Mouse (Mus musculus) T-helper 2 cell (primary cell): ENCODE results near the gene Bcor.

ENCODE experiments used
- in situ Hi-C: fragments of 300-600 bp; cut with MboI, MseI; formaldehyde crosslinking; loops from one replicate; pipeline ENCODE4 v1.15.1; 2025; ENCODE audit warnings: high pct_unique_total_duplicates

Gene Bcor

DNA sequence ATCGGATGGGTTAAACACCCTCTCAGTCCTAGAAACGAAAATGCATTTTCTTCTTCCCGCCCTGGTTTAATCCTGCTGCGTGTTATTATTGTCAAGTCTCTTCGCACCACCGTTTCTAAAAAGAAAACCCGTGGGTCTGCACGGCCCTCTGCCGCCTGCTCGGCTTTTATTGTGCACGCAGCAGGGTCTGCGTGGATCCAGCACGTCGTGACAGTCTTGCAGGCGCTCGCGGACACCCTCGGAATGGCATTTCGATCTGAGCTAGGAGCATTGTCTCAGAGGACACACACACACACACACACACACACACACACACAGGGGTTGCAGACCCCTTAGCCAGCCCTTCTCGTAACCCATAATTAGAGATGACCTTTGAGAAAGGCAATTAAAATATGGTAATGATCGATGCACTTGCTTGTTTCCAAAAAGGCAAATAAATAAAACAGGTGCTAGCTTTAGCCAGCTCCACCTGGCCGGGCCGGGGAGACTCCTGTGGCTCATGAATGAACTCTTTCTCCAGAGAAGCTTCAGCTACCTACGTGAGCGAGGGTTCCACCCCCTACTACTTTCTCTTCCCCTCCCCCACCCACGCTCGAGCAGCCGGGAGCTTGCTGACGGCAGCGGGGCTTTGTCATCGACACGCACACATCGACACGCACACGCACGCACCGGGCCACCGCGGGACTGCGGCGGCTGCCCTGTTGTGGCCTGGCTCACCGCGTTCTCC lies 8.7 kb downstream of the Bcor start:
- in situ Hi-C loops: no loop called here

DNA sequence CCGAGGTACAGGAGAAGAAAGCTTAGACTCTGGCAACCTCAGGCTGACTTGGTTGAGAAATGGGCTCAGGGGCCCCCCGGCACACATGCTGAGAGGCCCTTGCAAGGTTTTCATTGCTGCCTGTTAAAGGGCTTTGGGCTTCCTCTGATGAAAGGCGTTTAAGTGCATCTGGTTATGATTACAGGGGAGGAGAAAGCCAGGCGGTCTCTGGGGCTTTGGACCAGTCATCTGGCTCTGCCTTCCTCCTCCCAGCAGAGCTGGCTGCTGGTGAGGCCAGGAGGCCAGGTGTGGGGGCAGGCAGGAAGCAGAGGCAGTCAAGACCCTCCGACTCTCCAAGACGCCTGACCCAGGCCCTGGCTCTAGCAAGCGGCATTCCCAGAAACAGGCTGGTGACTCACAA lies 9.7 kb downstream of the Bcor start:
- in situ Hi-C loops: no loop called here

DNA sequence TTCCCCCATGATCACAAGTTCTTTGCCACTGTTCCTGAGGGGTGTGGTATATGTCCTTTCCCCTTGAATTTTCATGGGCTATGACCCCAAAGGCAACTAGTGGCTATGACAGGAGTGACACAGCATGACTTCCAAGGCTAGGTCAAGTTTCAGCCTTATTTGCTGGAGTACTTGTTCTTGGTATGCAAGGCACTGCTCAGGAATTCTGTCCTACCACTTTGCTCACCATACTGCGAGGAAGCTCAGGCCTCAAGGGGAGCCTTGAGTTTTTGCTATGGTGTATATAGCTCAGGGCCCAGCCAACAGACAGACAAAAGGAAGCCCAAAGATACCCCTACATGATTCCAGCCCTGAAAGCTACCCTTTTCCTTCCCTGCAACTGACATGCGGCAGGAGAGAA lies 13.9 kb downstream of the Bcor start:
- in situ Hi-C loops: loop anchor here (25.0 kb wide), 1 partner anchor 1934 kb away; the partner anchor contains the start of gene Rpgr

DNA sequence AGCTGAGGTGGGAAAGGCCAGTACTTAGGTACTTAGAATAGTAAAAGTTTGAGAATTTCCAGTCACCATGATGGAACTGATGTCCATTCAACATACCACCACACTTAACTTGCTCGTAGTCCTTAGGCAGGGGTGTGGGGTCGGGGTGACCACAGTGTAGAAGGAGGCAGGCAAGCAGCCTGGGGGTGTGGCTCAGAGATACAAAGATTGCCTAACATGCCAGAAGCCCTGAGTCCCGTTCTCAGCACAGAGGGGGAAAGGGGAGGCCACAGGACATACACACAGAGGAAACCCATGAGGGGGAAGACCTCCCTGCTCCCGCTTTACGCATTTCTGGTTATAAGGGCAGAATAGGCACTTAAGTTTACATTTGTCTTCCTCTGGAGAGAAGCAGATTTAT lies 17.3 kb downstream of the Bcor start:
- in situ Hi-C loops: loop anchor here (25.0 kb wide), 1 partner anchor 1931 kb away; the partner anchor contains the start of gene Rpgr

DNA sequence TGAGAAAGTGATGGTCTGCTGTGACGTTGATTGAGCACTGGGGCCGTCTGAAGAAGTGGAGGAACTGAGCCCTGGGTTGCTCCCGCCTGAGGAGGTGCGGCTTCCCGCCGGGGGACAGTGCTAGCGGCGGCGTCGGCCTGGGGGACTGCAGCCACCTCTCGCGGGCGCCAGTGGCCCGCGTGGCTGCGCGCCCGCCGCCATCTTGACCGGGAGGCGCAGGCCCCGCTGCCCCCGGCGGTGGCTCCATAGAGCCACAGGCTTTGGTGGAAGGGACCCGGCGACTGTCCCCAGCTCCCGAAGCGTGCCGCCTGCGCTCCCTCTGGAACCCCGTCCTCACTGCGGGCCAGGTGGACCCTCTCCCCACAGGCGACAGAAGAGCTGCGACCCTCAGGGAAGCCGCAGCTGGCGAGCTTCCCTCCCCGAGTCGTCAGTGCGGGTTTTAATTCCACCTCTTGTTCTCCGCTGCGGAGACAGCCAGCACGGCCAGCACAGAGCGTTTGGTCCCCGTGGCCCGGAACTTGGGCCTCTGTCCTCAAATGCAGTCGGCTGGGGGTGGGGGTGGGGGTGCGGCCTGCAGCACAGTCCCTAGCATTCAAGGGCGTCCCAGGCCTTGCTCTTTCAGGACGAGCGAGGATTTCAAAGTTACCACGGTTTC lies 19.9 kb downstream of the Bcor start:
- in situ Hi-C loops: loop anchor here (25.0 kb wide), 1 partner anchor 1928 kb away; the partner anchor contains the start of gene Rpgr

DNA sequence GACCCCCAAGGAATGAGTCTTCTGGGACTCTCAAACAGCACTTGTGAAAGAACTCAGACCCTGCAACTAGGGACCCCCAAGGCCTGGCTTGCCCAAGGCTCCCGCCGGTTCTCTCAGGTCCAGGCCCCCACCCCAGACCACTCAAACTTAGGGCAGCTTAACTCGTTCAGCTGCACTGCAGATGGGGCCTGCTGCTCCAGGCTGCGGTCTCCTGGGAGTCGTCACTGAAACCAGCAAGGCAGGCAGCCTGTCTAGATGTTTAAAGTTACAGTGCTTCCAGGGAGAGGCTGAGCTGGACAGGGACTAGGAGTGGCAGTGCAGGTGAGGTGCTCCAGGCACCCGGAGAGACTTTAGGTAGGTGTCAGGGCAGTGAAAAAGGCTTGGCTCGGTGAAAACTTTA lies 21.9 kb downstream of the Bcor start:
- in situ Hi-C loops: loop anchor here (5.0 to 25.0 kb wide), 2 partner anchors 46 to 1926 kb away; partner anchors contain the start of gene Rpgr

DNA sequence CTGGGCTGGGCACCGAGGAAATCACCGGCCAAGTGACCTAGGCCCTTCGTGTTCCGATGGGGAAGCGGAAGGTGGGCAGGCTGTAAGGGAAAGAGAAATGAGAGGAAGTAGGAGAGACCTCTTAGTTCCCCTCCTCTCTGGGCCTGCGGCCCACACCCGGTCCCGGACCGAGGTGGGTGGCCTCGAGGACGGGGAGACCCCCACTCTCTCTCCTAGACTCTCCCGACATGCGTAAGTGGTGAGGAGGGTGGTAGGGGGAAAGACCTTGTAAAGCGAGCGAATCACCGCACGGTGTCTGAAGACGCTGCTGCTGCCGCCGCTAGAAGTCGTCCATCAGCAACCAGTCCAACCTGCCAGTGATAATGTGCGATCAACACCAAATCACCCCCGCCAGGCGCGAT lies 23.0 kb downstream of the Bcor start:
- in situ Hi-C loops: loop anchor here (5.0 to 25.0 kb wide), 2 partner anchors 45 to 1925 kb away; partner anchors contain the start of gene Rpgr

DNA sequence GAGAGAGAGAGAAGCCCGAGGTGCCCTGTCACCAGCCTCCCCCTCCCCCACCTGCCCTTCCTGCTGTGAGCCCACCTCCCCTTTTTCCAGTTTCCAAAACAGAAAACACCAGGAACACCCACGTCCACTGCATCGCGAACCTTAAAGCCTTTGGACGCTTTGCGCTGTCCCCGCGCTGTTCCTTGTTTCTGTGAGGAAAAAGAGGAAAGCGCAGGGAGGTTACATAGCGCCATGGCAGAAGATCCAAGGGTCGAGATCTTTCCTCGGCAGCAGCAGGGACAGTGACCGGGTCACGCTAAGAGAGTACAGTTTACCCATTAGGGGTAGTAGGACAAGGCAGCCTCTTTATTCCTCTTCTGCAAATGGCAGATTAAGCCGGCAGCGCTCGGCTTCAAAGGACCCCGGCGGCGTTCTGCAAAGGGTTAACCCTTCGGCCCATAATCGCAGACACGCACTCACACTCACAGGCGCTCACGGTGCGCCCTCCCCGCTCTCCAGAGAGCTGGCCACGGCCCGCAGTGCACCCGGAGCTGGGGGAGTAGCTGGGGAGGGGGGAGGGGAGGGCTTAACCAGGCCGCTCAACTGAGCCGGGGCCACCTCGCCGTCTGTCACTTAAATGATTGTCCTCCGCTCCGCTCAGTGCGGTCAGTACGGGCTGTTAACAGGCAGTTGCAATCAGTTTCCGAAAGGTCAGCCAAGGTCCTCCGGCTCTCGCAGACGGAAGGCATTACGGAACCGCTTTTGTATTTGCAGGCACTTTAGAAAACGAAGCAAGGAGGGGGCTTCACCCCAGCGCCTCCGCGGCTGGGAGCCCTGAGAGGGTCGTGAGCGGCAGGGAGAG lies 23.7 kb downstream of the Bcor start:
- in situ Hi-C loops: loop anchor here (5.0 to 25.0 kb wide), 2 partner anchors 44 to 1924 kb away; partner anchors contain the start of gene Rpgr

DNA sequence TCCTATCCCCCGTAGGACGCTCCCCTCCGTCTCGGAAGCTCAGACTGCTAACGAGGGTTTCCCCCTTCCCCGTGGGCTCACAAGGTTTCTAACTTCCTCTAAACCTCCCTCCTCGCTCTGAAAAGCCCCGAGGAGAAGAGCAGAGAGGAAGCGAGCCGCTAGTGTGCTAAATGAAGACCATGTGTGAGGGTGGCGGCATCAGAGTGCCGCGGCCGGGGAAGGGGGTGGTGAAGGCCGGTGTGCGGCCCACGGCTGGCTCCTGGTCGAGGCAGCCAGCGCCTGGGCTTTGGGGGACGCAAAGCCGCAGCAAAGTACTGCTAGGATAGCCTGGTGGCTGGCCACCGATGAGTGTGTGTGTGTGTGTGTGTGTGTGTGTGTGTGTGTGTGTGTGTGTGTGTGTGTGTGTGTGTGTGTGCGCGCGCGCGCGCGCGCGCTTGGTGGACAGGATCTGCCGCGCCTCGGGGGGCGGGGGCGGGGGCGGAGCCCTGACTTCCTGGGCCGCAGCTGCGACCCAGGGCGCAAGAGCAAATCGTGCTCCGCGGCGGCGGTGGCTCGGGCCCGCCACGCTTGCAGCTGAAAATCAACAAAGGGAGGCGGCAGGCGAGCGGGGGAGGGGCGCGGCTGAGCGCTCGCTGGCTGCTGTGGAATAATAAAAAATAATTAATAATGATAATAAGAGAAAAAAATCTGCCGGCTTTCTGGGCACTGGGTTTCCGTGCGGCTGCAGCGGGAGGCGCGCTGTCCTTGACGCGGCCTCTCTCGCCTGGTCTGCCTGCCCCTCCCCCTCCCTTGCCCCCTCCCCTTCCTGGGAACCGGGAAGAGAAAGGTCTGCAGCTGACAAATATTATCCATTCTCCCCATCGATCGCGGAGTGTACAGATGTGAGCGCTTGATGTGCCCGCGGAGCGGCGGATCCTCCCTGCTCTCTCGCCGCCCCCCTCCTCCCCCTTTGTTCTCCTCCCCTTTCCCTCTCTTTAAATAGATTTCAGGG lies 24.7 kb downstream of the Bcor start:
- in situ Hi-C loops: loop anchor here (5.0 to 25.0 kb wide), 2 partner anchors 43 to 1923 kb away; partner anchors contain the start of gene Rpgr

DNA sequence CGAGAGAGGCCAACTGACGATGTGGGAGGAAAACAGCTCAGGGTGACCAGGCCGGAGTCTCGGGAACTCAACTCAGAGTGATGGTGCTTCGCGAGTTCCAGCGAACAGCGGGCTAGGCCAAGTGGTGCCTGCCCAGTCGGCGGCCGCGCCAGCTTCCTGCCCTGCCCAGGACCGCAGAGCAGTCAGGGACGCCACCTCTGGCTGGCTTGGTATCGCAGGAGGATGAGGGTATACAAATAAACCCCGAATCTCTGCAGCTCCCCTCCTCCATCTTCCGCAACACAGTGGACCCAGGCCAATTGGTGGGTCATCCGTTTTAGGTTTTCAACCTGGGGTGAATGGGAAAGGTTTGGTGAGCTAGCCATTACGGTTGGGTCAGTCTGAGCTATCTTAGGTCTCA lies 25.6 kb downstream of the Bcor start:
- in situ Hi-C loops: loop anchor here (5.0 to 25.0 kb wide), 2 partner anchors 132 to 1922 kb away; partner anchors contain the start of gene Rpgr

DNA sequence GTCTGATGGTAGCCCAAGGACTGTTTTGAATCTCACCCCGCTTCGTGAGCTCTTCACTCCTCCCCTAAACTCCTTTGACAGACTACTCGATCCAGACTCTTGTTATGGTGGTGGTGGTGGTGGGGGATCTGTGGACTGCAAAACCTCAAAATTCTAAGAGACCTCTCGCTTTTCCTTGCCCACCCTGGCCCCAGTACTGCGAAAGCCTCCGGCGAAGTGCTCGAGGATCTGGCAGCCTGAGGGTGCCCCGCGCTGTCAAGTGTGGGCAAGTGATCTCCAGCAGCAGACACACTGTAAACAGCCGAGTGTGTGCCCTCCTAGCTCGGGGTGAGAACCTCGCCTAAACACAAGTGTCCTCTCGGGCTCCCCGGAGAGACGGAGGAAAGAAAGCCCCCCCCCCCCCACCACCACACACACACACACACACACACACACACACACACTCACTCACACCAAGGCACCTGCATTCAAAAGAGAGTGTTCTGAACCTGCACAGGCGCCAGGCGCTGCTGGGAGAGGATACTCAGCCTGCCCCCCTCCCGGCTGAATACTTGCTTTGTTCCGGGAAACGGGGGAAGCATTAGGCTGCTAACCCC lies 26.2 kb downstream of the Bcor start:
- in situ Hi-C loops: loop anchor here (5.0 to 25.0 kb wide), 2 partner anchors 132 to 1922 kb away; partner anchors contain the start of gene Rpgr

DNA sequence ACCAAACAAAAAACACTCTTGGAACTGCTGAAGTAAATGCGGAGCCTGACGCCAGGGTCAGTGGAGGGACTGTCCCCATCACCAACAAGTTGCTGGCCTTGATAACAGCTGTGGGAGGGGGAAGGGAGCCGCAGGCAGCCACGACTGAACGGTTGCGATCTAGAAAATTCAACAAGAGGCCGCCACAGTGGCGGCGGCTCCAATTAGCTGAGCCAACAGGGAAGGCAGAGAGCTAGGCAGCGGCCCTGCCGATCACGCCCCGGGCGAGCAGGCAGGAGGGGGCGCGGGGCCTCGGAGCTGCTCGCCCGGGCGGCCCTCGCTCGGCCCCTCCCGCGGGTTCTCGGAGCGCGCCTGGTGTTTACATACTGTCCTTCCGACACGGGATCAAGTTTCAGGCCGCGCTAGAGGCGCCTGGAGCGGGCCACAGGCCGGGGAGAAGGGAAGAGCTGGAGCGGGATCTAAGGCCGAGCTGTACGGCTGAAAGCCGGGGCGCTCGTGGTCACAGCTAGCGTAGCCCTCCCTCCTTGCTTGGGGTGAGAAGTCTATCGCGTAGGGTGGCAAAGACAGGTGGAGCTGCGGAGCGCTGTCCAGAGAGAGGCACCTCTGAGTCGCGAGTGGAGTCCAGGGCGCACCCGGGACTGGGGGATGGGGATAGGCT lies 26.8 kb downstream of the Bcor start:
- in situ Hi-C loops: loop anchor here (5.0 to 25.0 kb wide), 2 partner anchors 131 to 1921 kb away; partner anchors contain the start of gene Rpgr

DNA sequence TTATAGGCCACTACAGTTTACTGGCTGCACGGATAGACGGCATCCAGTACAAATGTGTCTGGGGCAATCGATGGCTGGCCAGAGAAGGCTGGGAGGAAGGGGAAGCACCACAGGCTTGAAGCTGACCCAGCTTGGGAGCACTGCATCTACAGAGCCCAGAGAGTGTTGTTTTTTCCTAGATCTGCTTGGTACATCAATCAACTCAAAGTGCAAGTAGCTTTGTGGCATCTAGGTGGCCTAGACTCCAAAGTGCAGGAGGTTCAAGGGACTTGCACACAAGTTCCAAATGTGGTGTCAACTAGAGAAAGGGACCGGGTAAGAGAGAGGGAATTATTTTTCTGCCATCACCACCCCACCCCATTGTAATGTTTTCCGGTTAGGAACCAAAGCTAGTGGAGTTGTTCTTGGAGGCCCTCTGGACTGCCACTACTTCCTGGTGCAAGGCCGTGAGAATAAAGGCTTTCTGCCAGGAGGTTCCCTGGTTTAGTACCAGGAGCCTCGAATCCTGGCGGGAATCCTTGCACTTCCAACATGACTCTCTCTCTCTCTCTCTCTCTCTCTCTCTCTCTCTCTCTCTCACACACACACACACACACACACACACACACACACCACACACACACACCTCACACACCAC lies 27.5 kb downstream of the Bcor start:
- in situ Hi-C loops: loop anchor here (5.0 to 25.0 kb wide), 2 partner anchors 130 to 1920 kb away; partner anchors contain the start of gene Rpgr

DNA sequence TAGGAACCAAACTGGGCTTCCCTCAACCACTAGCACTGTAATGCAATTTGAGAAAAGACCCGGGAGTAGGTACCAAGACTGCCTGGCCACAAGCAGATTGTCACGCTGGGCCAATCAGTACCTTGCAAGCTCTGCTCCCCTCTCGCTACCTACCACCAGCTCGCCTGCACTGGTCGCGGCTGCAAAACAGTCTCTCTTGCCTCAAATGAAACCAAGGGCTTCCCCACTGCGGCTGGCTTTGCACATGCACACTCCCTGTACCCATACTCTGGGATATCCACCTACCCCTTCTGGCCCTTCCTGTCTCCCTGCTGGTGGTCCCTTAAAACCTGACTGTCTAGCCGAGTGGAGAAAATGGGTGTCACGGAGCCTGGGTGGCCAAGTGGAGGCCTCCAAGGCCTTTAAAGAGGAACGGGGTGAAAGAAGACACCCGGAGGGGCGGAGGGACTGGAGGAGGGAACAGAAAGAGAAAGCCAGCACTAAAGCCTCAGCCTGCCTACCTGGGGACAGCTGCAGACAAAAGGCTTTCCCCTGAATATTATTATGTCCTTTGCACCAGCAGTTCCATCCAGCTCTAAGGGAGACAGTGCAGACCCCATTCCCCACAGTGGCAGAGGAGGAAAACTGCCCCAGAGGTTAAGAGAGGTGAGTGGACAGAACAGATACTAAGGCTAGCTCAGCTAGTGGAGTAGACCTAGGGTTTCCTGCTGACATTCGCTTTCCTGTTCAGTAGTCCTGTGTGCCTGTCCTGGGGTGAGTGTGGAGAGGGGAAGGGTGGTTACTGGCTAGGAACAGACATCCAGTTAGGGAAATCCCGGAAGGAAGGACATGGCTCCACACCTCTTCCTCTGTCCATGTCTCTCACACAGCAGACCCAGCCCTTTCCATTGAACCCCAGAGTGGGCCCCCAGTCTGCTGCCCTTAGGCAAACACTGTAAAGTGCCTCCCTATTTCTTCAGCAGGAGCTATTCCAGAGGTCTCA lies 30.0 kb downstream of the Bcor start:
- in situ Hi-C loops: loop anchor here (5.0 to 25.0 kb wide), 2 partner anchors 128 to 1918 kb away; partner anchors contain the start of gene Rpgr

DNA sequence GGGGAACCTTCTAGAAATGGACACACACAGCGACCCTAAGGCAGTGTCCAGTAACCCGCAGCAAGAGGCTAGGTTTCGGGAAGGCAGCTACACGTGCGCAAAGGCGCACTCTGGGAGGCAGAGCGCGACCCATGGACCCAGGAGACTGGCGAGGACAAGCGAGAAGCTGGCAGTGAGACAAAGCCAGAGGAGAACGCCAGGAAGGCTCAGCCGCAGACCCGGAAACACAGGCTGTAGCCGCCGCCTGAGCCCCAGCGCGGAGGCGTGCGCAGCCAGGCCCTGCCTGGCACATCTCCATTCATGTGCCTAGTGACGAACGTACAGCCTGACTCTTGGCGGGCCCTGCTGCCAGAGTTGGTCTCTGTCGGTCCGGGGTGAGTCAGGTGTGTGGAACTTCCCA lies 30.9 kb downstream of the Bcor start:
- in situ Hi-C loops: loop anchor here (25.0 kb wide), 1 partner anchor 1917 kb away; the partner anchor contains the start of gene Rpgr

DNA sequence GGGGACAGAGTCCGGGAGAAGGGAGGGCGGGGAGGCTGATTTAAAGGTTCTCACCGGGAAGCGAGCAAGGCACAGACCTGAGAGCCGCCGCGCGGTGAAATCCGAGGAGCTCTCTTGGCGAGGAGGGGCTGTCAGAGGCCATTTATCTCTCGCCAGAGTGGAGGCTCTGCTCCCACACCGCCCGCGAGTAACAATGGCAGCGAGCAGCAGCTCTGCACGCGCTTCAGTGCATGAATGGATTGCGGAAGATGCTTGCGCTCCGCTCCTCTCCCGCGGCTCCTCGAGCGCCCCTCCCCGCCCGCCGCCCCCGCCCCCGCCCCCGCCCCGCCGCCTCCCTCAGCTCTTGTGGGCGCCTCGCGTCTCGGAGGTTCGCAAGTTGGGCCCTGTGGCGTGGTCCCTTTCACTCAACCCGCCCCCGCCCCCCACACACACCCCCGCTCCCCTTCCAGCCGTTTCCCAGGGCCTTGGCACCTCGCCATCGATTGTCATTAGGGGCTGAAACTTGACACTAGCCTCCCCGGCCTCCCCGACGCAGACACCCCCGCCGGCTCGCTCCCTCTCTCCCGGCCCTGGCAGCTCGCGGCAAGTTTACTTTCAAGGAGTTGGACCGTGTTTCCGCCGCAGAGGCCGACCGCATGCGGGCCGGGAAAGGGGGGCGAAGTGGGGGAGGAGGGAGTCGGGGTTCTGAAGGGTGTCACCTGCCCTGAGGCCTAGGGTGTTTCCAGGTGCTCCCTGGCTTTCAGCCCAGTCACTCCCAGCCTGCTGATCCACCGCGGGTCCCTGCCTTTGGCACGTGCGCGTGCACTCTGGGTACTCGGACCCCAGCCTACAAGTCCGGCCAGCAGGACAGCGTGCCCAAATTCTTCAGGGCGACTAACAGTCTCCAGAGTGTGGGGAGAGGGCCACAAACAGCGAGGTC lies 31.7 kb downstream of the Bcor start:
- in situ Hi-C loops: loop anchor here (25.0 kb wide), 1 partner anchor 1916 kb away; the partner anchor contains the start of gene Rpgr
